Mouse (Mus musculus): ENCODE data around the gene Elavl2.

Gene Elavl2

GRCm38 (mm10) chr4:91213917-91214316, 186.7 kb downstream of the Elavl2 start:
- DNase-seq (ENCODE audit: low spot score in 2 of 2), result no peak

- DNase-seq (ENCODE audit: low spot score in 2 of 2), result peak in 1 of 2 experiments; percentile 21
Measured at GRCm38 (mm10) chr4:91208415-91209292, 191.9 kb downstream of the Elavl2 start.

All from right cerebral cortex, postnatal 10 days (tissue).